Mouse (Mus musculus) heart, postnatal 10 days (tissue): ENCODE measurements at regions not wholly inside any gene's neighbourhood (a gene's known extent, or its start where the extent isn't known, plus 50 kb on each side); places are given as distances from the start of the nearest gene placed in this dataset.

ENCODE experiments used
- DNase-seq, 2 experiments: peaks; one replicate each; pipeline ENCODE4 v3.0.0; 2021
- intact Hi-C: fragments of 180-260 bp; cut with DNase I; formaldehyde crosslinking; loops from one replicate; pipeline ENCODE4 v1.15.1; 2025
- microRNA-seq, 2 experiments: library from miRNA; unstranded; fragments of <30 nt; microRNA quantifications; one replicate each; pipeline ENCODE4 v1.2.0; 2022

DNA sequence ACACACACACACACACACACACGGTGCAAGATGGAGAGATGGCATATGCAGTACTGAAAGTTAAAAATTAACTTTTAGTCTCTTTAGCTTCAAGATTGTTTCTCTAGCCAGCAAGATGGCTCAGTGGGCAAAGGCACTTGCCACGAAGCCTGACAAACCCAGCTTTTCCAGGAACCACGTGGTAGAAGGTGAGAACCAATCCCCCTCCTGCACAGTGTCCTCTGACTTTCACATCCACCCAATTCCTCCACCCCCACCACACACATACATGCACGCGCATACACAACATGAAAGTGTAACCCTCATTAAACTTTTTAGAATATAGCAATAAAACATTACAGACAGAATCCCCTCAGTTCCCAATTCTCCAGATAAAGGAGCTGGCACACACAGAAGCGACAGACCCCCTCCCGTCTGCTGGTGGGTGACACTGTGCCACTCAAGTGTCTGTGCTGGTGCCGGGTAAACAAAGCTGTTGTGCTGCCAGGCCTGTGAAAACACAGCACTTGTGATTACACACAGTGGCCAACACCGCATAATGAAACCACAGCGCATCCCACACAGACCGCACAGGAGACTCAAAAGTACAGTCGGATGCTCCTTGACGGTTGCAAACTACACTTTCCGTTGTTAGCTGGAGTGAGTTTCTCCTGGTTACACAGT is 82.9 kb upstream of the Elac2 start:
- intact Hi-C loops = loop anchor here (10.0 kb wide), 1 partner anchor 141 kb away; no protein-coding TSS in a partner anchor

DNA sequence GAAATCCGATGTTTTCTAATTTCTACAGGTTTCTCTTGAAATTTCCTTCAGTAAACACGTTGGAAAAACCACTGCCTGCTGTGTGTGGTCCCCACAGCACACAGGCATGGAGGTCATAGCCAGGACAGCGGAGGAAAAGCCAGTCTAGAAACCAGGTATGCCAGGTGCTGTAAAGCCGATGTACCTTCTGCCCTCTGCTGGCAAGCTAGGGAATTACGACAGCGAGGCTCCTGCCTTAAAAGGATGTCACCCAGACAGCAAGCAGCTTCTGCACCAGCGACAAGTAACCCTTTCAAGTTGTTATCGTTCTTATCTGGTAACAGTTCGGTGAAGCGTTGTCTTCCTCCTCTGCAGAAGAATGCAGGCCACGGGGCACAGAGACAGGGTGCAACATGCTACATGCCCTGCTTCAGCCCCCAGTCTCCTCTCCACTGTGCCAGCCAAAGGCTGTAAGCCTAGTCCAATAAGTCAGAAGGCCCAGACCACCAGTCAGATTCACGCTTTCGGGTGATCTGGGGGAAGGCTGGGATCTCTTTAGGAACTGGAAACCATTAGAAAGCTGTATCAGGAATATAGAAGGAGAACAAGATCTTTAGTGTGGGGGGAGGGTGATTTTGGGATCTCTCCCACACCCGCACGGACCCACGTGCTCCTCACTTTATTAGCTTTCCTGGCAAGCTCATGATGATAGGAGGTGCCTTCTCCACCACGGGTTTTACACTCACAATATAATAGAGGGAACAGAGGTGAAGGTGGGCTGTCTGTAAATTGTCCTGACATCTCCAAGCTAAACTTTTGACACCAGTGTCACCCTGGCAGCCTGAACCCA is 79.9 kb upstream of the Elac2 start:
- DNase-seq = peak; percentile 71 to 86
- intact Hi-C loops = loop anchor here (2.0 to 10.0 kb wide), 2 partner anchors 144 to 978 kb away; no protein-coding TSS in a partner anchor

More for the DNA sequence above, 82.9 kb upstream of the Elac2 start:
- DNase-seq = no peak

DNA sequence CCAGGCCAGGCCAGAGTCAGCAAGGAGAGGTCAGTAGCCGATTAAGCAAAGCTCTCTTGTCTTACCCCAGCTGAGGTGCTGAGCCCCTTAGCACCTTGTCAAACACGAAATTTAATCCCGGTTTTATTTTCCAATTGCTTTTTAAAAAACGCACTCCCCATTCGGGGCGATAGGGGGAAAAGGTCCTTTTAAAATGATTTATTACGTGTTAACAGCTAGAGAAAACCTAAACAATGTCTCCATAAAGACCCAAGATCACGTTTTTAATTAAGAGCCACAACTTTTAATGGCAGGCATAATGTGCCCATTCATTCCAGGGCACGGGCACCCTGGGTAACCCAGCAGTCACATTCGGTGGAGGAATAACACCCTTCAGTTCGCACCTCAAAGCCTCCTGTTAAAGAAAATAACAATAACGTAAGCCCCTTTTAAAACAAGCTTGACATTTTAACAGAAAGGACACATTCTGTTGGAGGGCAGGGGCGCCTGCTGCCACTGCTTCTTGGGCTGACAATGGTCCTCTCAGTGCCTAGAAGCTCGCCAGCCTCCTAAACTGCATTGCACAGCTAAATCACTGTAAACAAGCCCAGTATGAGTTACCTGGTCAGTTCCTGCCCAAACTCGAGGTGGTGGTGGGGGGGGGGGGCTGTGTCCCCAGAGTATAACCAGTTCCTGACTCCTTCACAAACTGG is 79.1 kb upstream of the Elac2 start:
- no peak for DNase-seq
- intact Hi-C loops = loop anchor here (2.0 to 10.0 kb wide), 3 partner anchors 68 to 979 kb away; no protein-coding TSS in a partner anchor

DNA sequence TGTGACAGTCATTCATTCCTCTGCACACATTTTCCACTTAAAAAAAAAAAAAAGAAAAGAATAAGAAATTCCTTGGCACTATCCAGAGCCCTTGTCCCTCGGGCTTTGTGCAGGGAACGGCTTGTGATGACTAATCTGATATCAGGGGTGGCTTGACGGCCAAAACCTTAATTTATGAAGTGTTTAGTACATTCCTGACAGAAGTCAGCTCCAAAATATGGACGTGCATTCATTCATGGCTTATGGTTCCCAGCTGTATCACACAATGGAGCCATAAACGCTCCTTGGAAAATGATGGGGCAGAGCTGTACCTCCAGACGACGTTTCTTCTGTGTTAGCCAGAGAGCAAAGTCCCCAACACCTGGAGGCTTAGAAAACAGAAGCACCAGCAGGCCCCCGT is 62.1 kb upstream of the Elac2 start:
- intact Hi-C loops = no loop called here
- DNase-seq = peak; percentile 58 to 60

DNA sequence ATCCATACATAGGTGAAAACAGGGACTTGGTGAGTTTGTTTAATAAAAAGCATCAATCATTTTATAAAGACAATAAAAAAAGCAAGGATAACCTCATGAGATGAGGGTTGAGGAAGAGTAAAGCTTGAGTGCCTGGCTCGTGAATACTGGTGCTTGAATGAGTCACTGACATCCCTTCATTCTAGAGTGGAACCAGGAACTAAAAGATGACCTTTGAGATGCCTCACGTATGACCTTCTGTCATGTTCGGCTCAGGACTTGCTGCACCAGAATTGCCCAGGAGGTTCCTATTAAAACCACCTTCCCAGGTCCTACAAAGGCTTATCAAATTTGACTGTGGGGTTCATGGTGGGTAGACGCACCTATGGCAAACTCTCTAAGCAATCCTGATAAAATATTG is 61.5 kb upstream of the Elac2 start:
- intact Hi-C loops = no loop called here

DNA sequence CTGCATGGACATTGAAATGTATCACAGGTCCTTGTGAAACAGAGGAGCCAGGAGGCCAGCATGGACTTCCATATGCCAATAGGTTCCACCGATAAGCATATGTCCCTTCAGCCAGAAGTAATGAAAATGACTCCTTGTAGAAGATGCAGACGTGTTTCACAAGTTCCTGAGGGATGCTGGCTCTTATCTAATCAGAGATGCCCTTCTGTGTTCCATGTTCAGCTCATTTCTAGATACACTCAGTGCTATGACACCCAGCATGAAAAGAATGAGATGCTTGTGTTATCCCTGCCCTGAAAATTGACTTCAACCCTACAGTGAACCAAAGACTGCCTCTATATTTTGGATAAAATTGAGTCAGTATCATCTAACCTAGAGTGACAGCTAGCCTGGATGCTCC is 53.8 kb upstream of the Elac2 start:
- DNase-seq = no peak
- intact Hi-C loops = no loop called here

More for the DNA sequence above, 61.5 kb upstream of the Elac2 start:
- no peak for DNase-seq

DNA sequence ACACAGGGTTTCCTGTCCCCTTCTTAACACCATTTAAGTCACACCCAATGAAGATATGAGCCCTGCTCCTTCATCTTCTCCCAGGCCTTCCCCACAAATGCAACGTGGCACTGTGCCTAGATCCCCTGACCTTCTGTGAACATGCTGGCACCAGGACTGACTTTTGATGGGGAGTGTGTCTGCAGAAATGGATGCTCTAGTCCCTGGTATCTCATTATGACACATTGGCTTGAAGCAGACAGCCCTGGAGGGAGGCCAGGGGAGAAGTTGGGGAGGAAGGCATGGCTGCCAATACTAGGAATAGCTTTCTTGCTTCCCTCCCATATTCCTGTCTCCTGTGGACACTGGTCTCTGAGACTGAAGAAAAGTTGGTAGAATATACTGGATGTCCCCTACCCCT is 52.9 kb upstream of the Elac2 start:
- DNase-seq = peak; percentile 47 to 49
- intact Hi-C loops = no loop called here

Small RNA genes in the stretch of these regions (microRNA-seq; reads per million reads assigned to microRNA genes)
- gene Gm24275 = 0 reads per million in 2 experiments
